In the genomic region with DNA sequence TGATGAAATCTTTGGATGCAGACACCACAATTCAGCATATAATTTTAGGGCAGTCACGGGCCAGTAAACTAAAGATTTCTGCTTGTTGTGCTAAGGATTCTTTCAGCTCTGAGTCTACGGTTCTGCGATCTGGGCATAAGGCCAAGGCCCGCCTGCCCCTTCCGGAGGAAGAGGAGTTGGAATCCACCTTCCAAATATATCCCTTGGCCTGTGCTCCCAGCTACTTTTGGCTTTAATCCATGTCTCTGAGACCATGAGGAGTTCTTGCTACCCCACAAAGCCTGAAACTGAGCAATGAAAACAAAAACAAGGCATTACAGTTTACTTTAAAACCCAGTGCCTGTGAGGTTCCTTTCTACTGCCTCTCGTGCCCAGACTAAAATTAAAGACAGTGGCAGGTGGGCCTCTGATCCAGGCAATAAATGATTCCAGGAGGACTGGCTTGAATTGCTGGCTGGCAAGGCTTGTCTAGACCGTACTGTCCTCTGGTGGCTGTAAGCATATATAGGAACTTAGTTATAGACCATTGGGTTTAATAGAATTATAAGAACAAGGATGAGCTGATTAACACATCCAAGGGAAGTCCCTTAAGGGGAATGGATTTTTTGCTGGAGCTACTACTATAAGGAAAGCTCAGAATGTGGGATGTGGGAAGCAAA, we compare ENCODE assay signal across 9 mouse cellular contexts.
DNase-seq lines count a peak whose midpoint lies in the region; ATAC-seq and TF ChIP-seq lines count a peak whose summit lies in the region.
"Had no signal": no experiment of that assay in that cellular context is flagged by ENCODE, and none has a peak within 500 bp of the region (broad histone marks: within the 10 kb centered on the region; RNA-seq: fewer than 3 reads in every experiment).

No protein-coding gene starts in this region.

- intact Hi-C loops in gastrocnemius, adult 2 months (cut with DNase I), result loop anchor here (2.0 kb wide), 1 partner anchor 230 kb away; no protein-coding TSS in a partner anchor

- H3K9me3 ChIP-seq in hindbrain, postnatal 0 days (ENCODE audit: low read length), result no peaks in the 10 kb centered on the region
- H3K9me3 ChIP-seq in hindbrain, embryonic 10.5 days, result no peaks in the 10 kb centered on the region
- no peaks in the 10 kb centered on the region for H3K9me3 ChIP-seq in midbrain, embryonic 13.5 days
- H3K9me3 ChIP-seq: neural tube, embryonic 13.5 days had no signal

- 0 out of 2 replicates have a peak, but pooled peaks have one; percentile 27 for ATAC-seq in hindbrain, postnatal 0 days
- no peak for ATAC-seq in midbrain, embryonic 13.5 days
- no peak; the same call in 1 of the 2 replicates for ATAC-seq in granulocyte monocyte progenitor cell, adult 5-6 weeks (replicated peaks; ENCODE audit: poor library complexity, severe bottlenecking)

- no peaks in the 10 kb centered on the region for H3K36me3 ChIP-seq in hindbrain, postnatal 0 days (ENCODE audit: insufficient read depth, low read length)
- no peaks in the 10 kb centered on the region for H3K36me3 ChIP-seq in hindbrain, embryonic 10.5 days
- H3K36me3 ChIP-seq in midbrain, embryonic 13.5 days, result no peaks in the 10 kb centered on the region
- H3K36me3 ChIP-seq: neural tube, embryonic 13.5 days had no signal

- H3K27me3 ChIP-seq in hindbrain, postnatal 0 days (ENCODE audit: insufficient read depth, low read length), result no peaks in the 10 kb centered on the region
- H3K27me3 ChIP-seq in hindbrain, embryonic 10.5 days (ENCODE audit: insufficient read depth, poor library complexity, severe bottlenecking), result no peaks in the 10 kb centered on the region
- H3K27me3 ChIP-seq in midbrain, embryonic 13.5 days, result no peaks in the 10 kb centered on the region
- H3K27me3 ChIP-seq: neural tube, embryonic 13.5 days had no signal

- no peak overlapping the region for H3K27ac ChIP-seq in hindbrain, postnatal 0 days
- no peak overlapping the region for H3K27ac ChIP-seq in hindbrain, embryonic 10.5 days
- H3K27ac ChIP-seq in gastrocnemius, adult 2 months, result peak overlapping the region; percentile 85
- no peak overlapping the region for H3K27ac ChIP-seq in midbrain, embryonic 13.5 days
- H3K27ac ChIP-seq: neural tube, embryonic 13.5 days had no signal

- no peak overlapping the region for H3K9ac ChIP-seq in hindbrain, postnatal 0 days (replicated peaks; ENCODE audit: low read length)
- no peak overlapping the region for H3K9ac ChIP-seq in midbrain, embryonic 13.5 days (replicated peaks)
- H3K9ac ChIP-seq: neural tube, embryonic 13.5 days had no signal

- no peaks in the 10 kb centered on the region for H3K4me1 ChIP-seq in hindbrain, postnatal 0 days (ENCODE audit: insufficient read depth, low read length)
- no peaks in the 10 kb centered on the region for H3K4me1 ChIP-seq in hindbrain, embryonic 10.5 days (replicated peaks)
- no peaks in the 10 kb centered on the region for H3K4me1 ChIP-seq in midbrain, embryonic 13.5 days (replicated peaks)
- H3K4me1 ChIP-seq: neural tube, embryonic 13.5 days had no signal

- H3K4me2 ChIP-seq in hindbrain, postnatal 0 days (ENCODE audit: low read depth, low read length), result no peak overlapping the region
- H3K4me2 ChIP-seq in midbrain, embryonic 13.5 days (replicated peaks), result no peak overlapping the region
- H3K4me2 ChIP-seq: neural tube, embryonic 13.5 days had no signal

- peak; percentile 26 for DNase-seq in hindbrain, postnatal 0 days (ENCODE audit: low spot score)
- no peak for DNase-seq in hindbrain, embryonic 10.5 days (ENCODE audit: low spot score)
- DNase-seq in adrenal gland, adult 2 months, result peak; percentile 67
- DNase-seq in gastrocnemius, adult 2 months, result peak; percentile 80
- DNase-seq in kidney, adult 9 months, result peak; percentile 76
- peak; percentile 28 for DNase-seq in ovary, adult 18-20 months (ENCODE audit: low spot score)

- WGBS in hindbrain, postnatal 0 days, result 45% methylated on average over 7 of the region's 7 CpGs
- 91% methylated on average over 7 of the region's 7 CpGs for WGBS in hindbrain, embryonic 10.5 days
- 79% methylated on average over 7 of the region's 7 CpGs for WGBS in midbrain, embryonic 13.5 days

- no peak overlapping the region for H3K4me3 ChIP-seq in hindbrain, postnatal 0 days (ENCODE audit: low read length)
- H3K4me3 ChIP-seq in hindbrain, embryonic 10.5 days, result no peak overlapping the region
- H3K4me3 ChIP-seq in gastrocnemius, adult 2 months, result peak overlapping the region; percentile 61
- H3K4me3 ChIP-seq in midbrain, embryonic 13.5 days (replicated peaks), result no peak overlapping the region
- H3K4me3 ChIP-seq: neural tube, embryonic 13.5 days had no signal

- TF ChIP-seq CTCF in hindbrain, postnatal 0 days (IDR thresholded peaks at IDR 0.05; ENCODE audit: low read depth), result peak; percentile 43
- TF ChIP-seq CTCF in gastrocnemius, adult 2 months (IDR thresholded peaks at IDR 0.05), result peak; percentile 68
